In the genomic region with DNA sequence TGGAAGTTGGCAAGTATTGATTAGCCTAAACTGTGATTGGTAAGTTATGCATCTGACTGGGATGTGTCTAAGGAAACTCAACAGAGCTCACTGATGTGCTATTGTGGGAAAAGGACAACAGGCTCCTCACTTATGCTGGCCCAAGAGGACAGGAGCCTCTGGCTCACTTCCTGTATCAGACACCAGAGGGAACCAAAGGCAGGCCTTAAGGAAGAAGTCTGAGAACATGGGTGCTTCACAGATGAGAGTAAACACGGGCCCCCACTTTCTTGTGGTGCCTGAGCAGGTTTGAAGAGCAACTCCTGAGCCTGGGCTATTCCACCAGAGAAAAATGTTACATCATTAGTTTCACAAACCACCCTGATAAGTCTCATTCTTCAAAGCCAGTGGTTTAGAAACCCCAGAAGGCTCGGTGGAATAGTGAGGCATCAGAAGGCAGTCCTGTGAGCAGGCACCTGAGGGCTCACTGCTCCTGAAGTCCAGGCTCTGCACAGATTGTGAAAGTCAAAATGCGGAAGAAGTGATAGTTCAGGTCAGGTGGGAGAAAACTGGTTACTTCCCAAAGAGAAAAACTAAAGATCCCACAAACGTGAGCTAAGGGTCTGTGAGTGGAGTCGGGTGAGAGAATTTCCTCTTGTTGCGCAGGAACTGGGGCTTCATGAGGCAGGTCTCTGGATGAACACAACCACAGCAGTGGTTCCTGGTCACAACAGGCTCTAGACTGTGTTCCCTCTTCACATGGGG, we compare ENCODE assay signal across 10 mouse cellular contexts. TPM values are rescaled to one million over a fixed set of nuclear protein-coding genes. Genes with fewer than 3 reads are reported as not detected.
A peak's percentile ranks its signal among the peaks of the same experiment; 100 is the strongest.
DNase-seq lines count a peak whose midpoint lies in the region; ATAC-seq and TF ChIP-seq lines count a peak whose summit lies in the region.
"Had no signal": no experiment of that assay in that cellular context is flagged by ENCODE, and none has a peak within 500 bp of the region (broad histone marks: within the 10 kb centered on the region; RNA-seq: fewer than 3 reads in every experiment).

No protein-coding gene starts in this region.

- TF ChIP-seq CTCF in layer of hippocampus, adult 2 months (conservative IDR thresholded peaks at IDR 0.05): peak; percentile 80
- peak; percentile 53 to 88; a peak in 3 of 4 replicates for TF ChIP-seq CTCF in CH12.LX (conservative IDR thresholded peaks at IDR 0.05 in 1 of 2, IDR thresholded peaks at IDR 0.05 in 1 of 2; ENCODE audit: low read depth in 2 of 2, low read length in 2 of 2)
- TF ChIP-seq CTCF in small intestine, adult 2 months (IDR thresholded peaks at IDR 0.05; ENCODE audit: extremely low read depth, insufficient read length, insufficient replicate concordance, low read depth, low read length): peak; percentile 12; the same call in 1 of the 2 replicates

- dilution Hi-C loops in CH12.LX (cut with MboI; ENCODE audit: extremely low pct_ligation_motif_present, extremely low pct_unique_long_range_greater_than_20kb, low sequenced_read_pairs): no loop called here

- no peaks in the 10 kb centered on the region for H3K79me2 ChIP-seq in CH12.LX (replicated peaks; ENCODE audit: control insufficient read depth, extremely low read depth, insufficient read depth, poor library complexity, severe bottlenecking)

- no peaks in the 10 kb centered on the region for H3K36me3 ChIP-seq in CH12.LX (replicated peaks in 1 of 2; ENCODE audit: control insufficient read depth in 1 of 2, insufficient read depth in 1 of 2, low read length in 1 of 2)
- no peaks in the 10 kb centered on the region for H3K36me3 ChIP-seq in small intestine, adult 2 months (ENCODE audit: control insufficient read depth, insufficient read depth, low read length)
- no peaks in the 10 kb centered on the region for H3K36me3 ChIP-seq in midbrain, embryonic 14.5 days (ENCODE audit: control insufficient read depth, insufficient read depth, low read length)
- H3K36me3 ChIP-seq in midbrain, embryonic 16.5 days (ENCODE audit: control insufficient read depth, insufficient read depth, low read length): no peaks in the 10 kb centered on the region
- no peaks in the 10 kb centered on the region for H3K36me3 ChIP-seq in midbrain, embryonic 13.5 days

- no peak overlapping the region for H3K4me3 ChIP-seq in layer of hippocampus, adult 2 months
- H3K4me3 ChIP-seq in CH12.LX (replicated peaks in 1 of 3; ENCODE audit: low read depth in 2 of 3, low read length in 2 of 3, poor library complexity in 1 of 3): no peak overlapping the region
- H3K4me3 ChIP-seq in small intestine, adult 2 months (ENCODE audit: low read depth, low read length): no peak overlapping the region
- H3K4me3 ChIP-seq in midbrain, embryonic 14.5 days (replicated peaks; ENCODE audit: low read depth, low read length): no peak overlapping the region
- H3K4me3 ChIP-seq in midbrain, embryonic 16.5 days (ENCODE audit: low read depth, low read length): no peak overlapping the region
- no peak overlapping the region for H3K4me3 ChIP-seq in midbrain, embryonic 13.5 days (replicated peaks)

- peak overlapping the region; percentile 29; the same call in 1 of the 2 replicates for H3K4me2 ChIP-seq in CH12.LX (ENCODE audit: insufficient read depth, low read depth, poor library complexity, severe bottlenecking)
- H3K4me2 ChIP-seq in midbrain, embryonic 14.5 days (ENCODE audit: low read length): no peak overlapping the region
- H3K4me2 ChIP-seq in midbrain, embryonic 16.5 days (ENCODE audit: low read length): no peak overlapping the region
- no peak overlapping the region for H3K4me2 ChIP-seq in midbrain, embryonic 13.5 days (replicated peaks)

- no peak overlapping the region for H3K27ac ChIP-seq in layer of hippocampus, adult 2 months
- H3K27ac ChIP-seq in CH12.LX (ENCODE audit: insufficient read depth, low read depth): no peak overlapping the region
- no peak overlapping the region for H3K27ac ChIP-seq in small intestine, adult 2 months (ENCODE audit: insufficient read depth, low read depth, low read length)
- H3K27ac ChIP-seq in midbrain, embryonic 14.5 days (replicated peaks; ENCODE audit: low read depth, low read length): no peak overlapping the region
- no peak overlapping the region for H3K27ac ChIP-seq in midbrain, embryonic 16.5 days (ENCODE audit: low read length)
- no peak overlapping the region for H3K27ac ChIP-seq in midbrain, embryonic 13.5 days

- no peak for ATAC-seq in midbrain, embryonic 14.5 days (ENCODE audit: low FRiP score, low TSS enrichment)
- ATAC-seq in midbrain, embryonic 16.5 days: no peak
- no peak for ATAC-seq in midbrain, embryonic 13.5 days

- peak; percentile 83 for TF ChIP-seq RAD21 in CH12.LX (IDR thresholded peaks at IDR 0.05; ENCODE audit: low read depth, low read length)

- H3K4me1 ChIP-seq in CH12.LX (ENCODE audit: control insufficient read depth in 1 of 2, insufficient read depth in 2 of 2): peaks cover 0 to 21% of the 10 kb centered on the region in 2 experiments; a peak in 2 of 4 replicates
- no peaks in the 10 kb centered on the region for H3K4me1 ChIP-seq in small intestine, adult 2 months (ENCODE audit: control insufficient read depth, insufficient read depth, insufficient read length, low read length)
- H3K4me1 ChIP-seq in midbrain, embryonic 14.5 days (ENCODE audit: control insufficient read depth, insufficient read depth, low read length): no peaks in the 10 kb centered on the region
- H3K4me1 ChIP-seq in midbrain, embryonic 16.5 days (ENCODE audit: control insufficient read depth, insufficient read depth, low read length): no peaks in the 10 kb centered on the region
- no peaks in the 10 kb centered on the region for H3K4me1 ChIP-seq in midbrain, embryonic 13.5 days (replicated peaks)

- H3K27me3 ChIP-seq in CH12.LX (replicated peaks): no peaks in the 10 kb centered on the region
- no peaks in the 10 kb centered on the region for H3K27me3 ChIP-seq in small intestine, adult 2 months (ENCODE audit: control insufficient read depth, insufficient read depth, low read length)
- no peaks in the 10 kb centered on the region for H3K27me3 ChIP-seq in midbrain, embryonic 14.5 days (ENCODE audit: control insufficient read depth, insufficient read depth, low read length)
- no peaks in the 10 kb centered on the region for H3K27me3 ChIP-seq in midbrain, embryonic 16.5 days (ENCODE audit: control insufficient read depth, insufficient read depth, low read depth, low read length)
- no peaks in the 10 kb centered on the region for H3K27me3 ChIP-seq in midbrain, embryonic 13.5 days

- in situ Hi-C loops in CH12.LX (cut with MboI; ENCODE audit: low pct_ligation_motif_present, low pct_unique_long_range_greater_than_20kb, low sequenced_read_pairs): no loop called here

- peak in 1 of 2 experiments; percentile 45 for DNase-seq in layer of hippocampus, adult 2 months (ENCODE audit: low spot score in 2 of 2)
- no peak for DNase-seq in layer of hippocampus, adult 18-20 months (ENCODE audit: low spot score in 2 of 2)
- peak; percentile 55 for DNase-seq in CH12.LX (ENCODE audit: extremely low read depth)
- peak; percentile 12 for DNase-seq in heart, postnatal 4 days
- no peak for DNase-seq in midbrain, embryonic 14.5 days

- 73% methylated on average over 6 of the region's 6 CpGs for WGBS in small intestine, adult 2 months
- WGBS in midbrain, embryonic 14.5 days: 88% methylated on average over 6 of the region's 6 CpGs
- WGBS in midbrain, embryonic 16.5 days: 91% methylated on average over 6 of the region's 6 CpGs
- WGBS in midbrain, embryonic 13.5 days: 84% methylated on average over 6 of the region's 6 CpGs

- TF ChIP-seq POLR2A in CH12.LX (IDR thresholded peaks at IDR 0.05; ENCODE audit: low read depth, low read length): no peak
- no peak for TF ChIP-seq POLR2A in small intestine, adult 2 months (IDR thresholded peaks at IDR 0.05; ENCODE audit: low read depth, low read length)

- no peak overlapping the region for H3K9ac ChIP-seq in CH12.LX (ENCODE audit: insufficient read depth, low read depth)
- H3K9ac ChIP-seq in midbrain, embryonic 14.5 days (replicated peaks; ENCODE audit: low read length): no peak overlapping the region
- no peak overlapping the region for H3K9ac ChIP-seq in midbrain, embryonic 16.5 days (ENCODE audit: low read depth, low read length)
- H3K9ac ChIP-seq in midbrain, embryonic 13.5 days (replicated peaks): no peak overlapping the region

- no peak for TF ChIP-seq EP300 in CH12.LX (IDR thresholded peaks at IDR 0.05; ENCODE audit: low read length)

- peaks cover 4% of the 10 kb centered on the region for H3K9me3 ChIP-seq in CH12.LX (replicated peaks; ENCODE audit: low read length)
- no peaks in the 10 kb centered on the region for H3K9me3 ChIP-seq in midbrain, embryonic 14.5 days (ENCODE audit: control insufficient read depth, low read length)
- H3K9me3 ChIP-seq in midbrain, embryonic 16.5 days (replicated peaks; ENCODE audit: control insufficient read depth, low read length, poor library complexity, severe bottlenecking): no peaks in the 10 kb centered on the region
- no peaks in the 10 kb centered on the region for H3K9me3 ChIP-seq in midbrain, embryonic 13.5 days

TF ChIP-seq in CH12.LX, 34 proteins besides CTCF, POLR2A, EP300 and RAD21:
- TF ChIP-seq MAX (IDR thresholded peaks at IDR 0.05; ENCODE audit: low read length) (no peak), IRF4 (IDR thresholded peaks at IDR 0.05; ENCODE audit: low read depth, low read length) (peak; percentile 24; the same call in 1 of the 2 replicates), BHLHE40 (IDR thresholded peaks at IDR 0.05; ENCODE audit: low read depth, low read length) (peak; percentile 37; the same call in 1 of the 2 replicates), ZC3H11A (IDR thresholded peaks at IDR 0.05; ENCODE audit: low read depth, low read length) (peak; percentile 76), SMC3 (IDR thresholded peaks at IDR 0.05; ENCODE audit: low read depth, low read length) (peak; percentile 92), NELFE (IDR thresholded peaks at IDR 0.05; ENCODE audit: low read depth, low read length) (peak; percentile 11; the same call in 1 of the 2 replicates), ELF1 (IDR thresholded peaks at IDR 0.05; ENCODE audit: low read depth, low read length) (peak; percentile 52; the same call in 1 of the 2 replicates), CHD1 (IDR thresholded peaks at IDR 0.05; ENCODE audit: low read depth, low read length) (no peak)

RNA-seq across cellular contexts. Expression of a gene that starts 43.9 kb away (rescaled TPM):
- total RNA-seq in layer of hippocampus, adult 2 months (2021): 1 to 10 TPM; 1.0 to 1.3 TPM
- 1 to 10 TPM in 1 of 2 experiments, under 1 TPM in 1; 0.76 to 1.0 TPM for total RNA-seq in layer of hippocampus, adult 18-20 months (2021)
- total RNA-seq in CH12.LX (2012; rRNA removed) (7.9 and 11.2 TPM in 2 replicates), CH12.LX (2014; rRNA removed) (12.3 and 13.7 TPM in 2 replicates)
- polyA plus RNA-seq in CH12.LX (2012; ENCODE audit: insufficient read length, low read depth): 3.8 and 5.0 TPM in 2 replicates
- total RNA-seq in heart, postnatal 4 days (2021): under 1 TPM in 1 of 2 experiments, not detected in 1; 0.20 TPM
- polyA plus RNA-seq in small intestine, adult 2 months (2012; rRNA removed): 0.24 and 0.60 TPM in 2 replicates
- polyA plus RNA-seq in midbrain, embryonic 14.5 days (2014; fragmentation: Nextera tagmentation; extraction: Ambion mirVana): not detected in 2 replicates
- 0.28 TPM in 1 of 2 replicates, not detected in the other for polyA plus RNA-seq in midbrain, embryonic 16.5 days (2015; fragmentation: Nextera tagmentation; extraction: Ambion mirVana)
- polyA plus RNA-seq in midbrain, embryonic 13.5 days (2015; fragmentation: Nextera tagmentation; extraction: Ambion mirVana): not detected in 2 replicates
- polyA plus RNA-seq: brain, embryonic 14.5 days; gonadal fat pad, adult 2 months had no signal

Comparison
In these comparisons a context has a peak if more than half of its experiments do, and no peak if none do; other contexts are left out.
1. DNase-seq: peak in CH12.LX (single experiment) and heart, postnatal 4 days (single experiment); none in layer of hippocampus, adult 18-20 months (0 of 2) and midbrain, embryonic 14.5 days (single experiment).
2. CTCF ChIP-seq: peak in every context shown above with its lines; median percentile 80 in layer of hippocampus, adult 2 months; 70 in CH12.LX; 12 in small intestine, adult 2 months.